Mouse (Mus musculus): ENCODE results near the gene Rgma. TPM values are rescaled to one million over a fixed set of nuclear protein-coding genes. Genes with fewer than 3 reads are reported as not detected.

Rgma gene
- total and polyA plus RNA-seq, 3 experiments = 0.04 to 0.07 TPM; not detected in 1

GRCm38 (mm10) chr7:73435685-73436084 lies 60.4 kb downstream of the Rgma start:
- Histone ChIP-seq H3K36me3 (replicated peaks in 1 of 2; ENCODE audit: control insufficient read depth in 1 of 2, insufficient read depth in 1 of 2, low read length in 1 of 2) (peaks cover 70 to 87% of the 10 kb centered on the region in 2 experiments), H3K27ac (ENCODE audit: insufficient read depth, low read depth) (no peak overlapping the region), H3K27me3 (replicated peaks) (no peaks in the 10 kb centered on the region), H3K79me2 (replicated peaks; ENCODE audit: control insufficient read depth, extremely low read depth, insufficient read depth, poor library complexity, severe bottlenecking) (no peaks in the 10 kb centered on the region; the same call in 1 of the 2 replicates), H3K4me3 (replicated peaks in 1 of 3; ENCODE audit: low read depth in 2 of 3, low read length in 2 of 3, poor library complexity in 1 of 3) (no peak overlapping the region), H3K9me3 (replicated peaks; ENCODE audit: low read length) (no peaks in the 10 kb centered on the region), H3K4me2 (ENCODE audit: insufficient read depth, low read depth, poor library complexity, severe bottlenecking) (no peak overlapping the region), H3K9ac (ENCODE audit: insufficient read depth, low read depth) (no peak overlapping the region), H3K4me1 (ENCODE audit: control insufficient read depth in 1 of 2, insufficient read depth in 2 of 2) (no peaks in the 10 kb centered on the region)
- in situ Hi-C loops (cut with MboI; ENCODE audit: low pct_ligation_motif_present, low pct_unique_long_range_greater_than_20kb, low sequenced_read_pairs) = no loop called here
- TF ChIP-seq CTCF (conservative IDR thresholded peaks at IDR 0.05 in 1 of 2, IDR thresholded peaks at IDR 0.05 in 1 of 2; ENCODE audit: low read depth in 2 of 2, low read length in 2 of 2) (peak; percentile 21 to 59; a peak in 3 of 4 replicates), MAX (IDR thresholded peaks at IDR 0.05; ENCODE audit: low read length) (no peak)
- DNase-seq (ENCODE audit: extremely low read depth) = peak; percentile 14
- dilution Hi-C loops (cut with MboI; ENCODE audit: extremely low pct_ligation_motif_present, extremely low pct_unique_long_range_greater_than_20kb, low sequenced_read_pairs) = no loop called here

GRCm38 (mm10) chr7:73441802-73442201 lies 66.5 kb downstream of the Rgma start:
- H3K36me3 ChIP-seq (replicated peaks in 1 of 2; ENCODE audit: control insufficient read depth in 1 of 2, insufficient read depth in 1 of 2, low read length in 1 of 2) = peaks cover 83 to 97% of the 10 kb centered on the region in 2 experiments
- no peaks in the 10 kb centered on the region for H3K9me3 ChIP-seq (replicated peaks; ENCODE audit: low read length)
- no peak overlapping the region for H3K4me3 ChIP-seq (replicated peaks in 1 of 3; ENCODE audit: low read depth in 2 of 3, low read length in 2 of 3, poor library complexity in 1 of 3)
- no peak overlapping the region for H3K4me2 ChIP-seq (ENCODE audit: insufficient read depth, low read depth, poor library complexity, severe bottlenecking)
- dilution Hi-C loops (cut with MboI; ENCODE audit: extremely low pct_ligation_motif_present, extremely low pct_unique_long_range_greater_than_20kb, low sequenced_read_pairs) (no loop called here), in situ Hi-C loops (cut with MboI; ENCODE audit: low pct_ligation_motif_present, low pct_unique_long_range_greater_than_20kb, low sequenced_read_pairs) (loop anchor here (5.0 kb wide), 1 partner anchor 185 kb away; no protein-coding TSS in a partner anchor)
- no peak for DNase-seq (ENCODE audit: extremely low read depth)
- H3K27me3 ChIP-seq (replicated peaks) = no peaks in the 10 kb centered on the region
- no peaks in the 10 kb centered on the region for H3K4me1 ChIP-seq (ENCODE audit: control insufficient read depth in 1 of 2, insufficient read depth in 2 of 2)
- no peaks in the 10 kb centered on the region; the same call in 1 of the 2 replicates for H3K79me2 ChIP-seq (replicated peaks; ENCODE audit: control insufficient read depth, extremely low read depth, insufficient read depth, poor library complexity, severe bottlenecking)
- no peak overlapping the region for H3K27ac ChIP-seq (ENCODE audit: insufficient read depth, low read depth)
- no peak overlapping the region for H3K9ac ChIP-seq (ENCODE audit: insufficient read depth, low read depth)
- TF ChIP-seq MXI1 (IDR thresholded peaks at IDR 0.05; ENCODE audit: low read depth, low read length) (no peak), ETS1 (conservative IDR thresholded peaks at IDR 0.05; ENCODE audit: low read depth, low read length) (no peak), JUN (IDR thresholded peaks at IDR 0.05; ENCODE audit: insufficient read depth, low read depth, low read length) (no peak), BHLHE40 (IDR thresholded peaks at IDR 0.05; ENCODE audit: low read depth, low read length) (no peak), KAT2A (IDR thresholded peaks at IDR 0.05; ENCODE audit: insufficient replicate concordance, low read length) (no peak), SMC3 (IDR thresholded peaks at IDR 0.05; ENCODE audit: low read depth, low read length) (no peak), CHD1 (IDR thresholded peaks at IDR 0.05; ENCODE audit: low read depth, low read length) (no peak), ZC3H11A (IDR thresholded peaks at IDR 0.05; ENCODE audit: low read depth, low read length) (no peak), HCFC1 (IDR thresholded peaks at IDR 0.05; ENCODE audit: low read depth, low read length) (no peak), POLR2AphosphoS2 (IDR thresholded peaks at IDR 0.05; ENCODE audit: low read depth, low read length) (no peak), TBP (conservative IDR thresholded peaks at IDR 0.05; ENCODE audit: low read depth, low read length) (no peak), IRF4 (IDR thresholded peaks at IDR 0.05; ENCODE audit: low read depth, low read length) (no peak), GABPA (IDR thresholded peaks at IDR 0.05; ENCODE audit: insufficient replicate concordance, low read depth, low read length) (no peak)
